Mouse (Mus musculus): ENCODE results near the gene Phlda1. TPM values are rescaled to one million over a fixed set of nuclear protein-coding genes. Genes with fewer than 3 reads are reported as not detected.

Gene Phlda1
- polyA plus RNA-seq, 1 experiment = 19.9 TPM

DNA sequence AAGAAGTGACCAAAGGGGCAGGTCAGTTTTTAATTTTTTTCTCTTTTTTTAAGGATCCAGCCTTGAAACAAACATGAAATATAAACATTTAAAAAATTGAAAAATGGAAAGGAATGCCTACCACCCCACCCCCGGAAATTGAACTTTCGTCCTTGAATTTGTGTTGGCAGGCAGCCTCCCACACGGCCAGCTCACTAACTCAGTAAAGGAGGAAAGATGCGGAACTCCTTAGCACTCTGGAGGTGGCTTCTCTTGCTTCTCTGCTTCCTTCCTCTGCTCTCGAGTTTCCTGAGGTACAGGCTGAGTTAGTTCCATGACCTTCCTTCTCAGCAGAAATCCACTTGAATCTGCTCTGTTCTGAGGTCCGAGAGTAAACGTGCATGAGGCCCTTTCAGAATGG lies 4.7 kb downstream of the Phlda1 start:
- H3K4me3 ChIP-seq (ENCODE audit: insufficient read depth, low read length) = no peak overlapping the region
- TF ChIP-seq CTCF (IDR thresholded peaks at IDR 0.05; ENCODE audit: borderline replicate concordance, insufficient read depth, low read length) (no peak), POLR2A (IDR thresholded peaks at IDR 0.05; ENCODE audit: low read depth, low read length) (no peak)
- H3K4me1 ChIP-seq (ENCODE audit: control insufficient read depth, insufficient read depth, low read length) = peaks cover 11% of the 10 kb centered on the region
- H3K27ac ChIP-seq (ENCODE audit: insufficient read depth, low read length) = peak overlapping the region; percentile 59

DNA sequence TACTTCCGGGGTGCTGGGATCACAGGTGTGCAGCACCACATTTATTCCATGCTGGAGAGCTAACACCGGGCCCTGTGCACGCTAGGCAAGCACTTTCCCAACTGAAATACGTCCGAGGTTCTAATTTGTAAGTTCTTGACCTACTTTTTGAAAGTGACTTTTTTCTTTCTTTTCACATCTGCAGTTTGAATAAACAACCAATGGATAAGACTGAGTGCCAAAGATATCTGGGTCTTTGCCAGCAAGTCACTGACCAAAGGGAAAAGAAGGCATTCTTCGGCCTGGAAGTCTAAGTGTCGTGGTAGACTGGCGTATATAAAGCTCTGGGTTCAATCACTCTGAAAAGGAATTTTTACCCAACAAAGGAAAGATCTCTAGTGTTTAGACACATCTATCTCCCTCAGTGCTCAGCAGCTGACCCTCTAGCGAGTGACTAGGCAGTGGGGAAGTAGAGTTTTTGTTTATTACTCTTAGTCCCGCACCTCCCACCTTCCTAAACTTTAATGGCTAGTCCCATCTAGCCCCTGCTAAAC lies 6.0 kb downstream of the Phlda1 start:
- TF ChIP-seq CTCF (IDR thresholded peaks at IDR 0.05; ENCODE audit: borderline replicate concordance, insufficient read depth, low read length) (no peak), POLR2A (IDR thresholded peaks at IDR 0.05; ENCODE audit: low read depth, low read length) (no peak)
- H3K4me1 ChIP-seq (ENCODE audit: control insufficient read depth, insufficient read depth, low read length) = peaks cover 16% of the 10 kb centered on the region
- no peak overlapping the region for H3K4me3 ChIP-seq (ENCODE audit: insufficient read depth, low read length)
- H3K27ac ChIP-seq (ENCODE audit: insufficient read depth, low read length) = no peak overlapping the region

DNA sequence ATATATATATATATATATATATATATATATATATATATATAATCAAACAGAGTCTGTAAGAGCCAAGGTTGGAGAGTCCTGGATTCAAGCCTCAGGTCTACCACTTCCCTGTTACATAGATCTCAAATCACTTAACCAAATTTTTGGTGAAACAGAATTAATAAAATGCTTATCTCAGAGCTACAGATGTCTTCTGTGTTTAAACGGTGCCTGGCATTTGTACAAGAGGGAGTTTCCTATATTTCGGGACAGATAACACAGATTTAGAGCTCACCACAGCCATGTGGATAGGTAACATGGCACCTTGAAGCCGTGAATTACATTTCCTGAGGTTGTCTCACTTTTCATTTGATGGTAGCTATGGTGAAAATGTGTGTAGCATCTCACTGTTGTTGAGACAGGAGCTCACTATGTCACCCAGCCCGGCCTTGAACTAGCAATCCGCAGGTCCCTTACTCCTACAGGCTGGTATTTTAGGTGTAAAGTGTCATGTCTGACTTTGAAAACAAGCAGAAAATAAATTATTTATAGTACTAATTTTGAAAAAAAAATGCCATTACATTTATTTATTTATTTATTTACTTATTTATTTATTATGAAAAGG lies 8.3 kb downstream of the Phlda1 start:
- H3K27ac ChIP-seq (ENCODE audit: insufficient read depth, low read length) = no peak overlapping the region
- TF ChIP-seq POLR2A (IDR thresholded peaks at IDR 0.05; ENCODE audit: low read depth, low read length) (no peak), CTCF (IDR thresholded peaks at IDR 0.05; ENCODE audit: borderline replicate concordance, insufficient read depth, low read length) (no peak)
- no peak overlapping the region for H3K4me3 ChIP-seq (ENCODE audit: insufficient read depth, low read length)
- H3K4me1 ChIP-seq (ENCODE audit: control insufficient read depth, insufficient read depth, low read length) = peaks cover 20% of the 10 kb centered on the region

DNA sequence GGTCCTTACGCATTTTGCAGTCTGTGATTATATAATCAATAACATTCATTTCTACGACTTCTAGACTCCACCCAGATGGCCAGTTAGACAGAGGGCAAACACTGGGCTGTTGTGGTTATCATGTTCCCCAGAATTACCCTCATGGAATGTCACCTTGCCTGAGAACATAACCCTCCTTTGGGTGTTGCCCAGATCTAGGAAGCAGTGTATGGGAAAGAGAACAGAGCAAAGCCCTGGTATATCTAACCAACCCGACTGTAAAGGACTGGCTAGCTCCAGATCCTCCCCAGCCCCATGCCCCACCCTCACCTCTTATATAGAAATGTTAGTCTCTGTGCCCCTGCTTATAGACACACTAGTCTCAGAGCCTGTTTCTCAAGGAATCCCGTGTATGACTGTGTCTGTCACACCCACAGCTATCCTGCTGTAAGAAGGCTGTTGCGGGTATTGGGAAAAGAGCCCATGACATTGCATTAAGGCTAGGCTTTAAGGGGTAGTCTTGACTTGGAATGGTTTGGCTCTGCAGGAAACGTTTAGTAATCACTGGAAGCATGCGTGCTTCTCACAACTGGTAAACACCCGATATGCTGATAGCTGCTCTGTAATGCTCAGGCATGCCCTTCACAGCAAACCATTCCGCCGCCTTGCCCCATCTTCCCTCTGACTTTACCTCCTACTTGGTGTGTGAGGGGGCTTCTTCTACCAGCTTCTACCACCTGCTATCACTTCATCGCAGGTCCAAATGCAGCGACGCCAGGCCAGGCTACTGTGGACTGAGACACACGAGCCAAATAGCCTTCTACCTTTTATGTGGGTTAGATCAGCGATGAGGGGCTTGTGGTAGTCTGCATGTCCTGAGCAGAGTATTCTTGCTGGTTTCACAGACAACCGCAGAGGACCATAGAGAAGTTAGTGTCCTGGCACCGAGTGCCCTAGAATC lies 9.3 kb downstream of the Phlda1 start:
- Histone ChIP-seq H3K4me1 (ENCODE audit: control insufficient read depth, insufficient read depth, low read length) (peaks cover 16% of the 10 kb centered on the region), H3K4me3 (ENCODE audit: insufficient read depth, low read length) (no peak overlapping the region), H3K27ac (ENCODE audit: insufficient read depth, low read length) (peak overlapping the region; percentile 92; the same call in 1 of the 2 replicates)
- no peak for TF ChIP-seq CTCF (IDR thresholded peaks at IDR 0.05; ENCODE audit: borderline replicate concordance, insufficient read depth, low read length)
- no peak for TF ChIP-seq POLR2A (IDR thresholded peaks at IDR 0.05; ENCODE audit: low read depth, low read length)

DNA sequence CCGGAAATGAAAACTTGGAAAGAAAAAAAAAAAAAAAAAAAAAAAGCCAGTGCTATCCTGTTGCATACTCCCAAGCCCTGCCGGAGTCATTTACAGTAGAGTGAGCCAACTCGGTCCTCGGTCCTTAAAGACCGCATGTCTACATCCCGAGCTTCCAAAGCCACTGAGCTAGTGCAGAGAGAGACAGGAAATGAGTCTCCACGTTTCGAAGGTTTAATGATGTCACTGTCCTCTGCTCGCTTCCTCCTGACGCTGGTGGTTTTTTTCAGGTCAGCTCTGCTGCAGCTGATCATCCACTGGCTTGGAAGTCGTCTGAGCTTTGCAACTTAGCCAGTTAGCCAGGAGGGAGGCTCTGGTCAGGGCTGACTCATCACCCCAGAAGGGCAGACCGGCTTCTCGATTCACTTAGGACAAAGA lies 10.1 kb downstream of the Phlda1 start:
- TF ChIP-seq CTCF (IDR thresholded peaks at IDR 0.05; ENCODE audit: borderline replicate concordance, insufficient read depth, low read length) (no peak), POLR2A (IDR thresholded peaks at IDR 0.05; ENCODE audit: low read depth, low read length) (peak; percentile 37; the same call in 1 of the 2 replicates)
- H3K4me1 ChIP-seq (ENCODE audit: control insufficient read depth, insufficient read depth, low read length) = peaks cover 13% of the 10 kb centered on the region
- peak overlapping the region; percentile 92 for H3K27ac ChIP-seq (ENCODE audit: insufficient read depth, low read length)
- no peak overlapping the region for H3K4me3 ChIP-seq (ENCODE audit: insufficient read depth, low read length)

DNA sequence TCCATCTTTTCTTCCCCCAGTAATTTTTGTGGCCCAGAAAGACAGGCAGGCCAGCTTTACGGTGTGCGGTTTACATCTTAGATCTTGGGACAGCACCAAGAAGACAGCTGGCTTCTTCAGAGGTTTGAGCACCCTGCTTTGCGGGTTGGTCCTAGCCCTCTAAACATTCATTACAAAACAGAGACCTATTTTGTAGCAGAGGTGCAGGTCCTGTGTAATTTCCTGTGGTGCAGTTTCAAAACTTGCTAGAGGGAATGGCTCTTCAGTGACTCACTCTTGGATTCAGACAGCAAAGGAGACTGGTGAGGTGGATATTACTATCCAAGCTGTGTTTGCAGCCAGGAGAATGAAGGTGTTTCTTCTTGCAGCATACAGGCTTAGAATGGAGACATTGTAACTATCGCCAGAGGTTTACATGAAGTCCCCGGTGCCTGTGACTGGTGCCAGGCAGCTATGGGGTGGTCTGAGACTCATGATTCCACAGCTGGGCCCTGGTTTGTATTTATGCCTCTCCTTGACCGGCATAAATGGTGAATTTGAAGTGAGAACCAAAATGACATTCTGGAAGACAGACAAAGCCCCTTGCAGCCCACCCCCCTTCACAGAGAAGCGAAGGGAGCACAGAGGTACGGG lies 10.8 kb downstream of the Phlda1 start:
- Histone ChIP-seq H3K27ac (ENCODE audit: insufficient read depth, low read length) (peak overlapping the region; percentile 92), H3K4me1 (ENCODE audit: control insufficient read depth, insufficient read depth, low read length) (peaks cover 13% of the 10 kb centered on the region), H3K4me3 (ENCODE audit: insufficient read depth, low read length) (no peak overlapping the region)
- TF ChIP-seq POLR2A (IDR thresholded peaks at IDR 0.05; ENCODE audit: low read depth, low read length) = no peak
- TF ChIP-seq CTCF (IDR thresholded peaks at IDR 0.05; ENCODE audit: borderline replicate concordance, insufficient read depth, low read length) = no peak

DNA sequence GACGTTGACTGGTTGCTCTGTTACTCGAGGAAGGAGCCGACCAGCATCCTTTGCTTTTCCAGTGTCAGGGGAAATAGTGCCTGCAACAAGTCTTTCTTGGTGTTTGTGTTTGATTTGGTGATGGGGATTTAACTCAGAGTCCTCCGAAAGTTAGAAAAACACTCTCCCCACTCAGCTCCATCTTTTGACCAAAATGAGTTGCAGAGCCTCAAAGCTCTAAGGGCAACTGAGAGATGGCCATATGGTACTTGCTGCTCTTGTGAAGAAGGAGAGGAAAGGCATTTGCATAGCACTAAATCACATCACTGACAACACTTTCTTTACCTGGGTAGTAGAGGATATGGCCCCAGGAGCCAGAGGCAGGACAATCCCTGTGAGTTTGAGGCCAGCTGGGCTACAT lies 12.3 kb downstream of the Phlda1 start:
- Histone ChIP-seq H3K27ac (ENCODE audit: insufficient read depth, low read length) (no peak overlapping the region), H3K4me1 (ENCODE audit: control insufficient read depth, insufficient read depth, low read length) (peaks cover 13% of the 10 kb centered on the region), H3K4me3 (ENCODE audit: insufficient read depth, low read length) (no peak overlapping the region)
- TF ChIP-seq CTCF (IDR thresholded peaks at IDR 0.05; ENCODE audit: borderline replicate concordance, insufficient read depth, low read length) (no peak), POLR2A (IDR thresholded peaks at IDR 0.05; ENCODE audit: low read depth, low read length) (no peak)

DNA sequence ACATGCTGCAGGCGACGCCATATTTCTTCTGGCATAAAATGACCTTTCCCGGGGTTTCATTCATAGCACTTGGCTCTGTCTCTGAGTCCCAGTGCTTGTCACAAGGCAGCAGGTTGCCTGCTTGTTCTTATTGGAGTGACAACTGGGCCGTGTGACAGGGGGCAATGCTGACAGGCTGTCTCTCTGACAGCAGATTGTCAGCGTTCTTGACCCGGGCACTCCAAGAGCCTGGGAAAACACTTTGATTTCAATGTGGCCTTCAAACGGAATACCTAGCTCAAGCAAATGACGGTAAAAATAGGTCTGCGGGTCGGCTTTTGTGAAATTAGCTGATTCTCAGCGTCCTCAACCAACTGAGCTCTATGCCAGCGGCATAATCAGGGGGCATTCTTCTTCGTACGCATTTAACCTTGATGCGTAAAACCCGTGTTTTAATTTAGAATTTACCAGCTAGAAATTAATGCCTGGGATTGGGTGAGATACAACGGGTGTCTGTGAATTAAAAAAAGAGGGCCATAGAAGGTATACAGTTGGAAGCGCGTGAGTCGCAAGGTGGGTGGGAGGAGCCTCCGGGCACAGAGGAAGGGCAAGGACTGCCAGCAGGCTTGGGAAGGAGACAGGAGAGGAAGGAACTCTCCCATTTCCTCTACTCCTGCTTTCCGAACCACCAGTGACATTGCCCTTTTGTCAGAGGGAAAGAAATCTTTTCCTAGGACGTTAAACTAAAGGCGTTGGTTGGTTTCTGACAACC lies 13.7 kb downstream of the Phlda1 start:
- no peak for TF ChIP-seq POLR2A (IDR thresholded peaks at IDR 0.05; ENCODE audit: low read depth, low read length)
- TF ChIP-seq CTCF (IDR thresholded peaks at IDR 0.05; ENCODE audit: borderline replicate concordance, insufficient read depth, low read length) = no peak
- Histone ChIP-seq H3K4me1 (ENCODE audit: control insufficient read depth, insufficient read depth, low read length) (peaks cover 13% of the 10 kb centered on the region), H3K4me3 (ENCODE audit: insufficient read depth, low read length) (no peak overlapping the region), H3K27ac (ENCODE audit: insufficient read depth, low read length) (no peak overlapping the region)

DNA sequence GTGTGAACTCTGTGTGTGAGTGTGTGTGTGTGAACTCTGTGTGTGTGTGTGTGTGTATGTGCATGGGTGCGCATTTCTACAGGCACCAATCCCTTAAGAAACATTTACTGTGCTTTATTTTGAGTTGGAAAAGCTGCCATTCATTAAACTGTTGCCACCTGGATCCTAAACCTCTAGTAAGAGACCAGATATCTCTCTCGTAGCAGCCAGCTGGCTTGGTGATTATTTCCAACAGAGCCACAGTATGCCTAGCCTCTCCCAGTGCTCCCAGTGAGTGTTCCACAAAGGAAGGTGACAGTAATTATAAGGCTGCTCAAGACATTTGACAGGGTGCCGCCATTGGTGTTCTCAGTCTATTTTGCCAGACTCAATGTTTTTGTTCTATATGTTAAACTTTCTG lies 14.5 kb downstream of the Phlda1 start:
- peaks cover 10% of the 10 kb centered on the region for H3K4me1 ChIP-seq (ENCODE audit: control insufficient read depth, insufficient read depth, low read length)
- no peak overlapping the region for H3K27ac ChIP-seq (ENCODE audit: insufficient read depth, low read length)
- TF ChIP-seq POLR2A (IDR thresholded peaks at IDR 0.05; ENCODE audit: low read depth, low read length) (no peak), CTCF (IDR thresholded peaks at IDR 0.05; ENCODE audit: borderline replicate concordance, insufficient read depth, low read length) (no peak)
- no peak overlapping the region for H3K4me3 ChIP-seq (ENCODE audit: insufficient read depth, low read length)
